Mouse (Mus musculus) 416B (cell line): ENCODE results near the gene Tmprss6.

Source experiments
- DNase-seq: peaks from one replicate; pipeline ENCODE4 v3.0.0; 2011; ENCODE audit warnings: low read depth

Tmprss6 gene

DNA sequence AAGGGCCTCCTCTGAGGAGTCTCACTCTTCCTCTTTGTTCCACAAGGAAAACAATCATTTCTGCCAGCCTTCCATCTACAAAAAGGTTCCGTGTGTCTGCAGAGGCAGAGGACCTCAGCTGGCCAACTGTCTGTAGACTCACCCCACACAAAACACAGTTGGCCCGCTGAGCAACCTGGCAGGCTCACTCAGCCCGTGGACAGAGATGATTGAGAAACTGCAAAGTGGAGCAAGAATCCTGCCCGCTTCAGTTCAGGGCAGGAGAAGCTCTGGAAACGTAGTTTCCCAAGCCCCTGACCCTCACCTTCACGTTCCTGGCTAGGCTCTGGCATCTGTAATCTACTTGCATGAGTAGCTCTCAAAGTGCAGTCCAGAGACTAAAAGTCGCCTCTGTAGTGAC, 21.3 kb downstream of the Tmprss6 start:
- no peak for DNase-seq

- DNase-seq, result no peak
Measured at GRCm38 (mm10) chr15:78443857-78444256, 24.6 kb downstream of the Tmprss6 start.

GRCm38 (mm10) chr15:78442231-78442630, 26.2 kb downstream of the Tmprss6 start:
- no peak for DNase-seq

- DNase-seq, result no peak
Measured at GRCm38 (mm10) chr15:78438973-78439372, 29.5 kb downstream of the Tmprss6 start.

DNA sequence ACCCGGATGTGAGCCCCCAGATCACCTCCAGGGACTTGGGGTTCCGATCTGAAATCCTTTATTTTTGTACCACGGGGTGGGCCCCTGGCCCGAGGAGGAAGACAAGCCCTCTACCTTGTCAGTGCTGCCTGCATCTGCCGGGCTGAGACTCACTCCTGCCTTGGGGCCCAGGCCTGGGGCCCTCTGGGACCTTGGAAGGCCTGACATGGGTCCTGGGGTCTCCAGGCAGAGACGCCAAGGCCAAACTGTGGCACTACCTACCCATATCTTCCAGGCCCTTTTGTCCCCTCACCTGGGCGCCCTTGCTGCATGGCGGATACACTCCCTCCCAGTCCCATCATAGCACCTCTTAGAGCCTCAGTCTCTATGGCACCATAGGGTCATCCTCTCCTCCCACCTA, 29.9 kb downstream of the Tmprss6 start:
- no peak for DNase-seq

DNA sequence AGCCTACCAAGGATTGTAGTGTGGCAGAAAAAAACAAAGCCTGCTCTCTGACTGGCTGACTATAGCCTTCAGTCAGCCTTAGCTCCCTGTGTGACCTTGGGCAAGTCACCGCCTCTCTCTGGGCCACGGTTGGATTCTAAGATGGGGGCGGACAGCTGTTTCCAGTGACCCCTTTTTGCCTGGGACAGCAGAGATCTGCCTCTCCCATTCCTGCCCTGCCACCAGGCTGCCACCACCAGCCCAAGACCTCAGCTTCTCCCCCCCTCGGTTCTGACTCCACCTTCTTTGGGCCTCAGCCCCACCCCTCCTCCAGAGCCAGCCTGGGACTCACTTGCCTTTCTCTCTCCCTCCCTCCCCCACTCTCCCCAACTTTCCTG, 30.4 kb downstream of the Tmprss6 start:
- DNase-seq, result no peak

DNA sequence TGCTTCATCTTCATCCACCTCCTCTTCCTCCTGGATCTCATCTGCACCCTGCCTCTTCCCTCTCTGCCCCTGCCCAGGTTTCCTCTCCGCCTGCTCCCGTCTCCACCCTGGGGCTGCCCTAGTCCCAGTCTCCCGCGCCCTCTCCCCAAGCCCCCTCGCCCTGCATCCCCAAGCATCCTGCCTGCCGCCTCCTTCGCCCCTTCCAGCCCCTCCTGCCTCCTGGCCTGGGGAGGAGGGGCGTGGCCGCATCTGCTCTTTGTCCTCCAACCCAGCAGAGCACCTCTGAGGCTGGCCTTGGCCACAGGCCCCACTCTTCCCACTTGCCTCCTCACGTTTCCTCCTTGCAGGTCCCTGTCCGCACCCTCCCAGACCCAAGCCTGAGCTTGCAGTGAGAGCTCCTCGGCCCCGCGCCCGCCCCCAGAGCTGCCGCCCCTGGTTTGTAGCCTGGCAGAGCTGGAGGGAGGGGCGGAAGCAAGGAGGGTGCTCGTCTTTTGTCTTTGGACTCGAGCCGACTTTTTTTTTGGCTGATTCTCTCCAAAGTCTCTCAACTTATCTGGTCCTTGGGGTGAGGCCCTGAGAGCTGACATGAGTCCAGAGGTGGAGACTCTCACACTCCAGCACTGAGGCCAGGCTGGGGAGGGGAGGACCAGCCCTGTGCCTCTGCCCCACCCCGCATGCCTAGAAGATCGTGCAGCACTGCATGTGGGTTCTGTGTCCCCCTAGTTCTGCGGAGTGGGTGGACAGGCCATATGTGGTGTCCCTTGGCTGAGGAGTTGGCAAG, 31.0 kb downstream of the Tmprss6 start:
- no peak for DNase-seq

- peak; percentile 24 for DNase-seq
Measured at GRCm38 (mm10) chr15:78436380-78437192, 31.8 kb downstream of the Tmprss6 start.

- no peak for DNase-seq
Measured at GRCm38 (mm10) chr15:78435681-78436080, 32.8 kb downstream of the Tmprss6 start.

- DNase-seq, result peak; percentile 61
Measured at GRCm38 (mm10) chr15:78434896-78435520, 33.4 kb downstream of the Tmprss6 start.

DNA sequence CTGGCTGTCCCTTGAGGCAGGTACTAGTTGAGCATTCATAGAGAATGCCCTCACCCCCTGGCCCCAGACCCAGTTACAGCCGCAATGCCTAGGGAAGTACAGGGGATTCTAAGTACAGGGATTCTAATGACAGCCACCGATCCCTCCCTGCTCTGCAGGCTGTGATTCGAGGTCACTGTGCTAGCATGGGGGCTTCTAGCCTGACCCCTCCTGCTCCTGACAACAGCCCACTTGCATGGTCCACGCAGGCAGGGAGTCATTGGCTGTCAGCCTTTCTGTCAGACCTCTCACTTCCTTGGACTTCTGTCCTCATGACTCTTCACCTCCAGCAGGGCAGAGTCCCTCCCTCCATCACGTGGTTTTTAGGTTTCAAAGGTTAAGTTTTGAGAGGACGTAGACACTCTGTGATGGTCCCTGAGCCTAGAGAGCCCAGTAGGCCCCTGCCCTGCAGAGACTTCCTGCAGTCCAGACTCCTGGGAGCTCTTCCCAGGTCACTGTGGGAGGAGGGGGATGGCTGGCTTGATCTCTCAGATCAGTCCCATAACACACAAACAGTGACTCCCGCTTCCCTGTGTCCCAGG, 36.8 kb downstream of the Tmprss6 start:
- DNase-seq, result no peak

GRCm38 (mm10) chr15:78430874-78431273, 37.6 kb downstream of the Tmprss6 start:
- no peak for DNase-seq

DNA sequence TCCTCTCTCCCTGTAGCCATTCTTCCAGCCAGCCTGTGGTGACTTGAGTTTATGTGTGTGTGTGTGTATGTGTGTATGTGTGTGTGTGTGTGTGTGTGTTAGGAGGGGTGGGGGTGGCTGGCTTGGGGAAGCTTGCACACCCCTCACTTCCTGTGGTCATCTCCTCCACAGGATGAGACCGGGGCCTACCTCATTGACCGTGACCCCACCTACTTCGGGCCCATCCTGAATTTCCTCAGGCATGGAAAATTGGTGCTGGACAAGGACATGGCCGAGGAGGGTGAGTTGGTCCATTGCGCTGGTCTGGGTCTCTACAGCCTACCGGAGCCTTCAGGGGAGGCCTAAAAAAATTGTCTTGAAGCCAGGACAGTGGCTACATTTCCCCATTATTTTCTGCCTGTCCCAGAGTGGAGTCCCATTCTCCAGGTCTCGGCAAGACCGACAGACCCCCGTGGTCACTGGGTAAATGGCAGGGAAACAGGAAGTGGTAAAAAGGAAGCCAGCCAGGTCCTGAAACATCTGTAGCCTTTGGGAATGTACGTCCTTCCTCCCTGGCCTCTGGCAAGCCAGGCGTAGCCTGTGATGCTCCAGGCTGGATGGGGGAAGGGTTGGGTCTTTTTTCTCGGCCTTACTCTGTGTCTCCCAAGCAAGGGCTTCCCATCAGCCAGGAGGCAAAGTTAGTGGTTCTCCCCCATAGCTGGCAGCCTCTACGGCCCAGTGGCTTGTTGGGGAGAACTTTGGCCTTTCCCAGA, 38.4 kb downstream of the Tmprss6 start:
- no peak for DNase-seq

- DNase-seq, result no peak
Measured at GRCm38 (mm10) chr15:78429139-78429459, 39.3 kb downstream of the Tmprss6 start.

- no peak for DNase-seq
Measured at GRCm38 (mm10) chr15:78428391-78429138, 39.9 kb downstream of the Tmprss6 start, which contains the start of gene Kctd17. Gene Kctd17, plus strand, starts transcription at chr15:78428564.

DNA sequence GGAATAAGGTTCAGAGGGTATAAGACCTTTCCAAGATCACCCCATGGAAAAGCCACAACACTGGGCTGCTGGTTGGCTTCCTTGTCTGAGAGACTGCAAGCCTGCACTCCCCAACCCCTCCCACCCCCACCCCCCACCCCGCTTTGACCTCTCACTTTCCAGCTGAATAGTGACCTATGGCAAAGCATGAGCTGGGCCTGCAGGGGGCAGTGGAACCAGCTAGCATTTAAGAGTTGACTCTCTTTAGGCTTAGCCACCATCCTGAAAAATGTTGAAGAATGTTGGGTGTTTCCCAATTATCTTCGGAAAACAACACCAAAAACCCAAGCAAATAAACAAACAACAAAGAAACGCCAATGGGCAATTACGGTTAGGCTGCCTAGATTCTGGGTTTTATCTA, 43.2 kb downstream of the Tmprss6 start:
- DNase-seq, result no peak

DNA sequence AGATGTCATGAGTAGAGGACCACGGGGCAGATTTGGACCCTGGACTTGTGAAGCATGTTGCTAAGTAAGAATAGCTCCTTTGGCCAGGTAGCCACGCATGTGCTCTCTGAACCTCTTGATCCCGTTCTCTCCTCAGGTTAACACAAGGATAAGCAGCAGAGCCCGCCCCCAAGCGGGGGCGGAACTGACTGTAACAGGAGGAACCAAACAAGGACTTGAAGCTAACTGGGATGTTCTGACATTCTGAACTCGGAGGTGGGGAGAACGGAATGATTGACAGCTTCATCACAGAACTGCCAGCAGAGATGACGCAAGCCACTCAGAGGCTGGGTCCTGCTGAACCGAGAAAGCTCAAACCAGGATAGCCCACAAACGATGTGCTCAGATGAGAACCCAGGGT, 43.9 kb downstream of the Tmprss6 start:
- DNase-seq, result no peak

DNA sequence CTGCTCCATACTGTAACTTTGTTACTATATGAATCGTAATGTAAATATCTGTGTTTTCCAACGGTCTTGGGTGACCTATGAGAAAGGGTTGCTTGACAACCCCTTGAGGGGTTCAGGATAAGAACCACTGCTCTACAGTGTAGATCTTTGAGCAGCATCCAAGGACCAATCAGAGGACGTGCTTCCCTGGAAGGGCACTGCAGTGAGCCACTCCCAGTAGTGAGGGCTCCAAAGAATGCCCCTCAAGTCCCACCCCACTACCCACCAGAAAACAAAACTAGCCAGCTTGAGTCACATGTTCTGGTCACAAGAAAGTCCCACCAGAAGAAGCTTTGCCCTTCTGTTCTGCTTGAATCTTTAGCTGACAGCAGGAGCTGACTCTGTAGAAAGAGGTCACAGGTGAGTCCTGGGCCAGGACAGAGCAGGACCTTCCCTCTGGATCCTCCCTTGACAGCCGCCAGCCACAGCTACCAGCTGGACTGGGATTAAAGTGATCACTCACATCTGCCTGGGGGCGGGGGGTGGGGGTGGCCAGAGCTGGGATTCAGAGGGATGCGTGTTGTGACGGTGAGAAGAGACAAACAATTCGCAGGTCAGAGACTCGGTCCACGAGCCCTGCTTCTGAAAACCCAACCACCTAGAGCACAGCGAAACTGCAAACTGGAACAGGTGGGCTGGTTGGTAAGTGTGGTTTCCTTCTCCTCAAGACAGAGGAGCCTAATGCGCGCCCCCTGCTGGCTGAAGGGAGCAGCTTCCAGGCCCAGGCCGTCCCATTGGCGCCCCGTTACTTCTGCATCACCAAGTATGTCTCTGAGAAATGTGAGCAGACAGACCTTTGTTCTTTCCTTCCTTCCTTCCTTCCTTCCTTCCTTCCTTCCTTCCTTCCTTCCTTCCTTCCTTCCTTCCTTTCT, 46.1 kb downstream of the Tmprss6 start:
- DNase-seq, result peak; percentile 74

DNA sequence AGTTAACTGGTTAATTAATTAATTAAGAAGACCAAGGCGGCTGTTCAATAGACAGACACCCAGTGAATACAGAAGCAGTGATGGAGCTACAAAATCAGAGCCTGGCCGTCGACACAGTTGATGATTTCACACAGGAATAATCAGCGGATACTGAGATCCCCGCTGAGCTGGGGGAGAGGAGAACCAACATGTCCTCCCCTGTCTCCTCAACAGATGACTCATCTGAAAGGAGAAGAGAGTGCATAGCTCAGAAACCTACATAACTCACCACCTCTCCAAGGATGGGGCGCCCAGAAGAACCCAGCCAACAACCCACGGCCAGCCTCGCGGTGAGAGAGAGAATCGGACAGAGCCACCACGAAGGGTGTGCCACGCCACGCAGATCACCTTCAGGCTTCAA, 48.0 kb downstream of the Tmprss6 start:
- DNase-seq, result peak; percentile 21

GRCm38 (mm10) chr15:78416937-78417336, 51.5 kb downstream of the Tmprss6 start:
- DNase-seq, result no peak
